Mouse (Mus musculus) ovary, postnatal 14 days (tissue): ENCODE measurements around the gene Golga5.
A peak's percentile ranks its signal among the peaks of the same experiment; 100 is the strongest.

Experiments
- DNase-seq: peaks from one replicate; pipeline ENCODE4 v3.0.0; 2022; ENCODE audit warnings: low spot score

The Golga5 gene

DNA sequence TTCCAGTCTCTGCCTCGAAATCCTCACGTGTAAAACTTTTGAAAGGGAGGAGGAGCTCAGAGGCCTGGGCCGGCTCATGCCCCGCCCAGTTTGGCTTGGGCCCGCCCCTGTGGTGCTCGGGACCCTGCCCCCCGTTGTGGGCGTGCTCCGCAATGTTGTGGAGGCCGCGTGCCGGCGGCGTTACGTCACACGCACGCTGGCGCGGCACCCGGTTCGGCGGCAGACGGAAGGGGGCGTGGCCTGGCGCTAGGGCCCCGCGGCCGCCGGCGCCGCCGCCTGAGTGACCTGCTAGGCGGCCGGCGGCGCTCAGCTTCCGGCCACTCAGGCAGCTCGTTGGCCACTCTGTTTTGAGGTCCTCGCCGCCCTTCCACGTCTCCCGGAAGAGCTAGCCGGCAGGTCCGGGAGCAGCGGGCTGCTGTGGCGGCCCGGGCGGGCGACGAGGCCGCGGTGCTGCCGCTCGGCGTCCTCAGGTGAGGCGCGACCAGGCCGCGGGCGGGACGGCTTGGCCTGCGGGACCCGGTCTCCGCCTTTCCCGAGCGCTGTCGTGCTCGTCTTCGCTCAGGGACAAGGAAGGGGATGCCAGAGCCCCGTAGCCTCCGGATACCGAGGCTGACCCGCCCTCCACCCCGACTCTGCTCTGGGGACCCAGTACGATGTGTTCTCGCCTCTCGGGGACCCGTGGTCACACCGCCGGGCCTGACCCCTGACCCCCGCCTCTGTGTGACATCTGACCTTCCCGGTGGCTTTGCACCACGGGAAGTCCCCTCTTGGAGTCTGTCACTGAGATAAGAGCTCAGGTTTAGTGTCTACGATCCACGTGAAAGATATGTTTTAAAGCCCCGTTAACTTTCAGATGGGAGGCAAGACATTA lies at the start of gene Golga5:
Gene Golga5 (plus strand): TSS at position 242 of the 871 bp plus-strand sequence.
- peak; percentile 99 for DNase-seq

DNA sequence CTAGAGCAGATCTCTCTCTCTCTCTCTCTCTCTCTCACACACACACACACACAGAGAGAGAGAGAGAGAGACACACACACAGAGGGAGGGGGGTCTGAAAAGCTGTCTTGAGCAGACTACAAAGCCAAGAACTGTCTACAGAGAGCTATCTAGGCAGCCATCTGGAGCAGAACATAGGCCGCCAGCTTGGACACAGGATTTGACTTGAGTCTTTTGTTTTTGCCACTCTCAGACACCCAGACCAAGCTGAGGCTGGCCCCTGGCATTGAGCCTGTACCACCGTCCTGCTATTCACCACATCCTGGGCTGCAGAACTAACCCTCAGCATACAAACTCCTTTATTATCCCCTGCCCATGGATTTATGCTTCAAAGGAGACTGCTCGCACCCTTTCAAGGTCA lies 49.4 kb upstream of the Golga5 start:
- no peak for DNase-seq

DNA sequence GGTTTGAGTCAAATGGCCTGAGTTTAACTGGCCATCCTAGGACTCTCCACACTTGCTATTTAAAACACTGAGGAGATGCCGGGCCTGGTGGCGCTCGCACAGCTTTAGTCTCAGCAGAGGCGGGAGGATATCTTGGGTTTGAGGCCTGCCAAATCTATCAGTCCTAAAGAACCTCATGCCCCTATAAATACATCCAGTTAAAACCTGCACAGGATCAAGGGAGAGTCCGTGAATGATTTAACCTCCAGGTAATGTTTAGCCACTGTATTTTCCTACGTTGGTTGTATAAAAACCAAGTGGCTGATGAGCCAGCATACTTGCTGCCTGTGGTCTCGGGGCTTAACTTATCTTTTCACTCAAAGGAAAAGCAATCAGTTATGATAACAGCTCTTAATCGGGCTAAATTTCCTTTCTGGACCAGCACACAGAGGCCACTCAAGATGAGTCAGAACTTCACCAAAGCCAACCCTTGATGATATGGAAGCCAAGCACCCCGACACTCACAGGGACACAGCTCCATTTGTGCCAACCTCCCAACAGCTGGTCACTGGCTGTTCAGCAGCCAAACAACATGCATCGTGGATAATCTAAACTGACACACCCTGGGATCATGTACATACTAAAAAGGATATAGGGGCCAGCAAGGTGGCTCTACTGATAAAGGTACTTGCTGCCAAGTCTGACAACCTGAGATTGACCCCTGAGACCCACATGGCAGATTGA lies 48.6 kb upstream of the Golga5 start:
- no peak for DNase-seq

DNA sequence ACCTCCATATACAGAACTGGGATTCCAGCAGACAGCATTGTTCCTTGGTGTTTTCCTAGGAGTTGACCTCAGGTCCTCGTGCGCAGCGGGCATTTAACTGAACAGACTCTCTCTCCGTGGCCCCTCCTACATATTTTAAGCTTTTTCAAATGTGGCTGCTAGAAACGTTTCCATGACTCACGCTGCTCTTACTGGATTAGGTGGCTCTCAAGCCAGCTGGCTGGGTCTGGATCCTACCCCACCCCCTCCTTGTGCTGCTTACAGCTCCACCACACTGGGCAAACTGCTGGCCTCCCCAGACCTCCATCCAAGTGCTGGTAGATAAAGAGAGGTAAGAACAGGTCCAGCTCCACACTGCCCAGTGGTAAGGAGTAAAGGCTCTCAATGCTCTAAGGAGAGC lies 46.9 kb upstream of the Golga5 start:
- no peak for DNase-seq

DNA sequence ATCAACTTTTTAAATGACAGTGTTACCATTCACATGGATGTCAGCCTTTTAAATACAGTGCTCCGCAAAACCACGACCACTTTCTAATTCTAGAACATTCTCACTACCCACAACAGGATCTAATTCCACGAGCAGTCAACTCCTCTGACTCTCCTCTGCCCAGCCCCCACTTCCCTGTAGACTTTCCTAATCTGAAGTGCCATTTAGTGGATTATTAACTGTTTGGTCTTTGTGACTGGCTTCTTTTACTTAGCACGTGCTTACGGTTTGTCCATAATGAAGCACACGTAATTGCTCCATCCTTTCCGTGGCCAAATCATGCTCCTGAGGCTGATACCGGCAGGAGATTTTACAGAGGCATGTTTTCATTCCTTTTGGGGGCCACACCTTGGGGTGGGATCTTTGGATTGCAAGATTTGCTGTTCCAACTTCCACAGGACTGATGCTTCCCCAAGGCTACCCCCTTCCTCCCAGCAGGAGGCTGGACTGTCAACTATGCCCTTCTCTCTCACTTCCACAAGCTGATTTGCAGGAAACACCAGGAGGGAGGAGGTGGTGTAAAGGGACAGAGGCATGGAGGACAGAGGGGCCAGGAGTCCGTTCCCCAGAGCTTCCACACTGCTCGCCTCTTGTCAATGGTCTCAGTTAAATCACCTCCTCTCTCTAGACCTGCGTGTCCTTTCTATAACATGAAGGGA lies 46.2 kb upstream of the Golga5 start:
- no peak for DNase-seq

DNA sequence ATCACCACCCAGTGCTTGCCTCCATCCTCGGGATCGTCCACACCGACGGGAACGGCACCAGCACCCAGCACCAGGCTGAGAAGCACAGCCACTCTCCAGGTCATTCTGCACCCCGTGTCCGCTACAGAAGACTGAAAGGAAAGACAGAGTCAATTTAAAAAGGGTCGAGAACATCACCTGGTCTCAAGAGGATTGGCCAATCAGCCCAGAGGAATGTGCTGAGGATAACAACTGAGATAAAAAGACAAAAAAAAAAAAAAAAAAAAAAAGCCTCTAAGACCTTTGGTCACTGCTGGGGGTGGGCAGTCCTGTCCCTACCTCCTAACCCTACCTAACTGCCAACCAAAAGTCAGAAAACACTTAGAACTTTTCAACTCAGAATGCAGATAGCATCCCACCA lies 45.3 kb upstream of the Golga5 start:
- no peak for DNase-seq

DNA sequence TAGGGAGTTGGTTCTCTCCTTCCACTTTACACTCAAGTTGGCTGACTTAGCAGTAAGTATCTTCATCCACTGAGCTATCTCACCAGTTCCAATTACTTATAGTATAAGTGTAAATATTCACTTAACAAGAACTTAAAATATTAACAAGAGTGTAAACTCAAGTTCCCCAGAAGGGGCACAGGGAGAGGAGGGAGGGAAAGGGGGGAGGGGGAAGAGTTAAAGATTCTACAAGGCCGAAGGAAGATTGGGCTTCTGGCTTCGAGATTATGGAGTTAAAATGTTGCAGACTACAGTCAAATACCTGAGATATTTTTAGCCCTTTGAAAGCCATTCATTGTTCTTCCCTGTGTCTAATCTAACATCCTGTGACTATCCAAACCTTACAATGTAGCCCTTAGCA lies 44.5 kb upstream of the Golga5 start:
- DNase-seq = no peak

DNA sequence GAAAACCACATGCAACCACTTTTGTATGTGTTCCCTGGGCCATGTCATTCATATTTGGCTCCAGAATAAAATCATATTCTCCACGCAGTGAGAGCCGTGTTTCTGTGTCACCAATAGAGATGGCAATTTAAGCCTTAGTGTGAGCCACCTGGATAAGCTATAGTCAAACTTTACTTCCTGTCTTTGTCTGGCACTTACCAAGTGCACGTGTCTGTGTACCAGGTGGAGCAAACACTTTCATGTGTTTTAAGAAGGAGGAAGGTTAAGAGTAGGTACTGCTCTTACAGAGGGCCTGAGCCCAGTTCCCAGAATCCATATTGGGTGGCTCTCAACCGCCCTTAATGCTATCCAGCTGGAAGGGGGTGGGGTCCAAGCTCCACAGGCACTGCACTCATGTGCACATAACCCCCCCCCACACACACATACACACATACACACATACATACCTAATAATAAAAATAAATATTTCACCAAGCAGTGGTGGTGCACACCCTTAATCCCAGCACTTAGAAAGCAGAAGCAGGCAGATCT lies 43.8 kb upstream of the Golga5 start:
- DNase-seq = no peak

DNA sequence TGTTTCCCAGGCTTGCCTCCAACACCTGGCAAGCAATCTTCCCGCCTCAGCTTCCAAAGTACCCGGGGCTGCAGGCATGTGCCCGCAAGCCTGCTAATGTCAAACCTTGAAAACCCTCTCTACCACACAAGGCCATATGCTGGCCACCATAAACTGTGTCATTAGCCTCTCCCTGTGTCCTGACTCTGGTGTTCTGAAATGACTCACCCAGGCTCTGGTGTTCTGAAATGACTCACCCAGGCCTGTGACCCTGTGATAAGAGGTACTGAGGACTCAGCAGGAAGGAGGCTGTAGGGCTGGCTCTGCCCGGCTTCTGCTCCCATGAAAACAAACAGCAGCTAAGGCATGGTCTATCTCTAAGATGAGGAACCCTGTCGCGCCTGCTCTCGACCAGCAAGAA lies 42.6 kb upstream of the Golga5 start:
- no peak for DNase-seq

DNA sequence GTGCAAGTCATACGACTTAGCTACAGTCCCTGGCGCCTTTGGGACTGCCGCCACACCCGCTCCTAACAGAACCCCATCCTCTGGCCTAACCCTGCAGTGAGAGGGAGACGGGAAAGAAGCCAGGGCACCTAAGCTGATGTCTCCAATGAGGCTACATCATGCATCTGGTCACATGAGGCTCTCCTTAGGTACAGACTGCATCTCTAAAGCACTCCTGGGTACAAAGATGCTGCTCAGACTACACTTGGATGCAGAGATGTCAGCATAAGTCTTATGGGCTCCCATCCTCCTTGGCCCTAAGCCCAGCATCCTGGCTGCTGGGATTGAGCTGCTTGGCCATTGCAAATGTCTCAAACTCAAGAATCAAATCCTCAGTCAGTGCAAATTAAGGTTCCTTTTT lies 39.3 kb upstream of the Golga5 start:
- DNase-seq = no peak

DNA sequence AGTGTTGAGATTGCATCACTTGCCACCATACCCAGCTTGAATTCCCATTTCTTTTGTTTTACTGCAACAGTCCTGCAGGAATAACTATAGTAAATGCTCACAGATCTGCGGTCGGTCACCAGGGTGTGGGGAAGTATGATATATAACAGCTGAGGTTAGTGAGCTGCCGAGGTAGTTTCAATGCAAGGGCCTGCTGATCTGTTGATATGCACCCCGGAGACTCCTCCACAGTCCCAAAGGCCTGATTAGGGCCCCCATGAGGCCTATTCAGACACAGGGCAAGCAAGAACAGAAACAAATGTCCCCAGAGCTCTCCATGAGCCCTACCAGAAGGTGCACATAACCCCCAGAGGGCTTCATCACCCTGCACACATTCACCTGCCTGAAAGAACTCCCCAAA lies 38.7 kb upstream of the Golga5 start:
- no peak for DNase-seq

DNA sequence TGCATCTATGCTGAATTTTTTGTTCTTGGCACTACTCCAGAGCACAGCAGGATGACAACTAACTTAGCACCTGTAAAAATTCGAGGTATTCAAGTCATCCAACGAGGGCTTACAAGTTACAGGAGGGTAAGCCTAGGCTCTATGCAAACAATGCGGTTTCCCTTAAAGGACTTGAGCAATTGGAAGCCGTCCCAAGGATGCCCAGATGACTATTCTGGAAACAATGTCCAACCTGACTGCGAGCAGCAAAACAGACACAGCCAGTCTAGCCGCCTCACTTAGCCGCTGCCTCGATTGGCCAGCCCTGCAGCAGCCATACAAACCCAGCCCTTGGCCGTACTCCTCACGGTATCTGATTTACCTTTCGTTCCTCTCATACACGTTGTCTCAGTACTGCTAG lies 36.7 kb upstream of the Golga5 start:
- DNase-seq = no peak

DNA sequence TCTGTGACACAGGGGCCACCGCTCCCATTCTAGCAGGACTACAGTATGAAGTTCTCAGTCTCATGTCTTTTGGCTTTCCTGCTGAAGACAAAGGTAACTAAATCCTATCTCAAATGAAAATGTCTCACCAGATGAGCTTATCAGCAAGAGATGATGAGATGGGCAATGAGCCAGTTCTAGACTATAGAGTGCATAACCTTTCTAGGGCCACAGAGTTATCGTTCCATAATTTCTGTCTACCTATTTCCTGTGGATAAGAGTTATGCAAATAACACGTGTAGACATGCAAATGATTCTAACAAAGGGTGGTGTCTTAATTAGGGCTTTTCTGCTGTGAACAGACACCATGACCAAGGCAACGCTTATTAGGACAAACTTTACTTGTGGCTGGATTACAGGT lies 34.8 kb upstream of the Golga5 start:
- no peak for DNase-seq

DNA sequence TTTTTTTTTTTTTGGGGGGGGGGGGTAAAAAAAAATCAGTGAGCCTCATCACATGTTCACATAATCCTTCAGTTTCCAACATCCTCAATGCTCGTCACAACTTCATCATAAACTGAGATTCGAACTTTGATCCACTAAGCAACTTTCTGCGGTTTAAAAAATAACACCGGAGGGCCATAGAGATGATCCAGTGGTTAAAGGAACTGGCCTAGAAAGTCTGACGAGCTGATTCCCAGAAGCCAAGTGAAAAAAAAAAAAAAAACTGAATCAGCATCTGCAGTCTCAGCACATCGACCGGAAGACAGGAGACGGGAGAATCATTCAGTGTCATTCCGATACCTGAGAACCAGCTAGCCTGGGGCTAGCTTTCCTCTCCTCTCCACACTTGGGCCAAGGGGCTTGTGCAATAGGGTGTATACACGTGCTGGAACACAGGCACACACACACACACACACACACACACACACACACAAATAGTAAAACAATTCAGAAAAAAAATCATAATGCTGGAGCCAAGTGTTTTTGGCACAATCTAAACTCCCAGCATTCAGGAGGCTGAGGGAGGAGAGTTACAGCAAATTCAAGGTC lies 31.9 kb upstream of the Golga5 start:
- DNase-seq = no peak

DNA sequence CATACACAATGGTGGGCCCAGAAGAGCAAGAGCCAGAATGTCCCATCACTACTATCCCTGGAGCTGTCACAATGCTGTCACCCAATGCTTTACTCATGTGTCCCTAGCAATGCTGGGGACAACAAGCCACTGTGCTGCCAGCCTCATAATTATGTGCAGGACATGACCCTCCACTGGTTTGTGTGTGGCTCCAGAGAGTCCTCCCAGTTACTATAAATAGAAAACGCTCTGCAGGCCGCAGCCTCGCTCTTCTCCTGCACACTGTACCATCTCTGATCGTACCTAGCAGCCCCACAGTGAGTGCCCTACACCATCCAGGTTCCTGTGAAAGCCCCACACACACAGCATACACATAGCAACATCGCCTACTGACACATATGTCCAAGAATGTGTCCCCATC lies 31.0 kb upstream of the Golga5 start:
- no peak for DNase-seq

DNA sequence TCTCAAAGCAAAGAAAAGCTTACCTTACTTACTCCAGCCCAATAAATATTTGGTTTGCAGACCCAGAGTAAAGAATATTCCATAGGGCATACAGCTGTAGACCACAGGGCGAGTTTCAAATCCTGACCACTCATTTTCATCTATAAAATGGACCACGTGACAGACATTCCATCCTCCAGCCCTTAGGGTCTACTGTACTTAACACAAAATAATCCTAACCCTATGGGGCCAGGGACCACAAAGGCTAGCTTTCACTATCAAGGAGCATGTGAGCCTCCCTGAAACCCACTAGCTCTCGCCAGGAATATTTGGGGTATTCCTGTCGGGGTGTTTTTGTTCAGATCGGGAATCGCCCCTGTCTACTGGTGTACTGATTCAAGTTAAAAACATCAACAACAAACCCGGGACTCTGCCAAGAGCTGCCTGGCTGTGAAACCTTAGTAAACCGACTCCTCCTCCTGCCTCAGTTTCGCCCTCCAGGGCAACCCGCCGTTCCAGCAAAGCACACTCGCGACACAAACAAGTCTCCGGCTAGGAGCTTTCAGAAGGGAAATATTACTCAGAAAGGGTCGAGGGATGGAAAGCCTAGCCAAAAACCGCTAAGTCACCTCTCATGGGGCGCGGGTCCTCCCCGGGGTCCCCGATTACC lies 29.8 kb upstream of the Golga5 start:
- no peak for DNase-seq

DNA sequence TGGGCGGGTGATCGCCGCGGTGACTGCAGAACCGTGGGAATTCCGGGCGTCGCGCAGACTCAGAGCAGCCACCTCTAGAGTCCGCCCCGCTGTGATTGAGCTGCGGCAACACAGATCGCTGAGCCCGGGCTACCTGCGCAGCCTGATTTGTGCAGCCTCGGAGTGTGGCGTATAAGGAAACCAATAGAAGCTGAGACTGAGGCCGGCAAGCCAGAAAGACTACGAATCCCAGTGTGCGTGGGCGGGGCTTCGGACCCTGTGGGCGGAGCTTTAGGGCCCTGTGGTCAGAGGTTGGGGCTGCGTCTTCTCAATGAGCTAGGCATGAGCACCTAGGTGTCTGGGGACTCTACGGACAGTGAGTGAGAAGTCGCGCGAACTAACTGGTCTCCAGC lies 29.3 kb upstream of the Golga5 start, which contains the start of gene Lgmn:
Gene Lgmn (minus strand): TSS at position 182 of the 392 bp plus-strand sequence.
- peak; percentile 96 for DNase-seq

DNA sequence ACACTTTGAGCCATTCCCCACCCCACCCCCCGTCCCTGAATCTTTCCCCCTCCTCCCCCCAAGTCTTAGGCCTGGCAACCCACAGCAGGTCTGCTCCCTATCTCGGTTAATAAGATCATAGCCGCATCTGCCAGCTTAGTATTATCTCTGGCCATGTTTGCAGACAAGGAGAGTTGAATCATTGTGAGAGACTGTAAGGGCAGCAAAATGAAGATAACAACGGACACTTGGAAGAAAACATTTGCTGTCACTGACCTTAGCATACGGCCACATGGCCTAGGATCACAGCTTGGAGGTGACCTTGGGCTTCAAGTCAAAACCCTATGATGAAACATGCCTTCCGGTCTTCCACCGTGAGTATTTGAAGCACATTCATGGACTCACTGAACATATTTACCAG lies 28.4 kb upstream of the Golga5 start:
- no peak for DNase-seq

DNA sequence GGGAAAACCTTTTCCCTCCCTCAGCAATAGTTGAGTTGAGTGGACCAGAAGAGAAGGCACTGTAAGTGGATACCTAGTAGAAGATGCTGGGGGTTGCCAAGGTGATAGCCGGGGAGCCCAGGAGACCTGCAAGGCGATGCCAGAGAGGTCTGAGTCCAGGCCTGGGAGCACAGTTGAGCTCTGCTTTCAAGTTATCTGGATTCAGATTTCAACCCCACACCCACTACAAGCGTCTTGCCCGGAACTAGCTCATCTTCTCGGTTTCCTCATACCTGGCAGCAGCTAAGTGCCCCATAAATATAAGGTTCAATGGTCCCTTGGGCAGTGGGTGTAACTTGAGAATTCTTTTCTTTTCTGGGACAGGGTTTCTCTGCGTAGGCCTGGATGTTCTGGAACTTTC lies 27.8 kb upstream of the Golga5 start:
- no peak for DNase-seq

DNA sequence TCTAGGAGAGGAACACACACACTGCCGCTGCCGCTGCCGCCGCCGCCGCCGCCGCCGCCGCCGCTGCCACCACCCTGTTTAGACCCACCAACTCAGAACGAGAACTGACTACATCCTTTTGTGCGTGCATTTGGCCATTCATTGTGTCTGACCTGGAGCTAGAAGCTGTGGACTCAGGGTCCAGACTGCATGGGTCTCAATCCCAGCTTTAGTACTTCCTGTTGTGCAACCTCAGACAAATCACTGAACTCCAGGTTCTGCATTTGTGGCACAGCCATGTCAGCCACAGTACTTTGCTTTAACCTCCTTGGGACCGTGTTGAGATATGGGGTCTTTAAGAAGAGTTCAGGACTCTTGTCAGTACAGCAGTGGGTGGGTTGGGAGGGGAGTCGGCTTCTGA lies 26.3 kb upstream of the Golga5 start:
- no peak for DNase-seq

DNA sequence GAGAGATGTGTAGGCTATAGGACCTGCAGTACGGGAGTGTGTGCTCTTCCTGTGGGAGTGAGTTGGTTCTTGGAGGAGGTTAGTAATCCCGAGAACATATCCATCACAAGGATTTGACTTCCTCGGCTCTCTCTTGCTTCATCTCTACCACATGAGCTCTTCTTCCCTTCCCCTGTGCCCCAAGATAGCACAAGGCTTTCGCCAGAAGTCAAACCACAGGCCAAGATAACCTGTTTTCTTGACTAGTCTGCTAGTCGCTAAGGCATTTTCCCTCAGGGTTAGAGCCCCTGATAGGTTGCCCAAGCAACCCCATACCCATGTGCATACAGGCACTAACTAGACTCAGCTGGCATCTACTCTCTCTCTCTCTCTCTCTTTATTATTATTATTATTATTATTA lies 25.3 kb upstream of the Golga5 start:
- no peak for DNase-seq

DNA sequence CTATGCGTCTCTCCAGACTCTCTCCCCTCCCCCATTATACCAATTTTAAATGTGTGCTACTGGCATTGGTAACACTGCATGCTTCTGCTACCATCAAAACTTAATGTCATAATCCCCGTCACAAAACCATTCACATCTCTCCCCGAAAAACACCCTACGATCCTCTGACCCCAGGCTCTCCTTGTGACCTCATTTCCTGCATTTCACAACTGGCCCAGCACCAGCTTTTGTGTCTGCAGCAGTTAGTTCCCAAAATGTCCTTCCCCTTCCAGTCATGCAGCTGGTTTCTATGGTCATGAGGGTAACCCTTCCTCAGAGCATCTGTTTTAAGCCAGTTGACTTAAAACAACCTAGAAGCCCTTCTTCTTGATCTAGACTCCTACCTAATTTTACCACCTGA lies 23.5 kb upstream of the Golga5 start:
- no peak for DNase-seq
